Mouse (Mus musculus): ENCODE measurements around the gene Slc22a3. TPM values are rescaled to one million over a fixed set of nuclear protein-coding genes. Genes with fewer than 3 reads are reported as not detected.
A peak's percentile ranks its signal among the peaks of the same experiment; 100 is the strongest.

Gene Slc22a3
- polyA plus RNA-seq, 1 experiment from 2014 or later, result 0.65 TPM

DNA sequence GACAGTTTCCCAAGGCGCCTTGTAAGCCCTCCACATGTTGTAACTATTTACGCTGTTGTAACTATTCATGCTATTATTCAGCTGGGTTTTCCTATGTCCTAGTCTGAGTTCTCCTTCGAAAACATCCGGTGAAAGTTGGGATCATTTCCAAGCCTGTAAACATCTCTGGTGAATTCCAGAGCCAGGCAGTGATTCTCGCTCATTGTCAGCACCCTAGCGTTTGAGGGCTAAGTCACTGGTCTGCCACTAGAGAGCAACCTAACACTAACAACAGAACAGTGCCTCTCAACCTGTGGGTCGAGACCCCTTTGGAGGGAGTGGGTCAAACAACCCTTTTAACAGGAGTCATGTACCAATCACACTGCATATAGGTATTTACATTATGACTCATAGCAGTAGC, 104.1 kb downstream of the Slc22a3 start:
- H3K36me3 ChIP-seq (replicated peaks; ENCODE audit: insufficient read depth, low read length), result peaks cover 39% of the 10 kb centered on the region
- 61% methylated on average over 7 of the region's 7 CpGs for WGBS (ENCODE audit: insufficient replicate concordance)
- no peaks in the 10 kb centered on the region; the same call in 1 of the 2 replicates for H3K4me1 ChIP-seq (ENCODE audit: insufficient read depth)
- no peak overlapping the region for H3K4me2 ChIP-seq (ENCODE audit: low read depth, low read length)
- TF ChIP-seq CTCF (IDR thresholded peaks at IDR 0.05; ENCODE audit: low read depth) (peak; percentile 37; the same call in 1 of the 2 replicates), EP300 (IDR thresholded peaks at IDR 0.05; ENCODE audit: low read depth) (no peak)
- no peak overlapping the region for H3K9ac ChIP-seq (replicated peaks)
- H3K9me3 ChIP-seq (ENCODE audit: low read length), result no peaks in the 10 kb centered on the region
- no peak overlapping the region for H3K4me3 ChIP-seq (ENCODE audit: low read depth, low read length)
- H3K27me3 ChIP-seq (ENCODE audit: insufficient read depth, low read length), result no peaks in the 10 kb centered on the region
- peak overlapping the region; percentile 55; the same call in 1 of the 2 replicates for H3K27ac ChIP-seq (ENCODE audit: low read depth)
- no peak for DNase-seq
- peak; percentile 70 for ATAC-seq

GRCm38 (mm10) chr17:12396163-12396677, 111.3 kb downstream of the Slc22a3 start:
- Histone ChIP-seq H3K4me1 (ENCODE audit: insufficient read depth) (no peaks in the 10 kb centered on the region), H3K9ac (replicated peaks) (no peak overlapping the region), H3K4me2 (ENCODE audit: low read depth, low read length) (no peak overlapping the region), H3K36me3 (replicated peaks; ENCODE audit: insufficient read depth, low read length) (peaks cover 20% of the 10 kb centered on the region), H3K27me3 (ENCODE audit: insufficient read depth, low read length) (no peaks in the 10 kb centered on the region), H3K4me3 (ENCODE audit: low read depth, low read length) (no peak overlapping the region), H3K9me3 (ENCODE audit: low read length) (no peaks in the 10 kb centered on the region), H3K27ac (ENCODE audit: low read depth) (no peak overlapping the region)
- DNase-seq (no peak), ATAC-seq (no peak)
- TF ChIP-seq EP300 (IDR thresholded peaks at IDR 0.05; ENCODE audit: low read depth), result no peak
- TF ChIP-seq CTCF (IDR thresholded peaks at IDR 0.05; ENCODE audit: low read depth), result no peak
- 82% methylated on average over 9 of the region's 9 CpGs for WGBS (ENCODE audit: insufficient replicate concordance)

DNA sequence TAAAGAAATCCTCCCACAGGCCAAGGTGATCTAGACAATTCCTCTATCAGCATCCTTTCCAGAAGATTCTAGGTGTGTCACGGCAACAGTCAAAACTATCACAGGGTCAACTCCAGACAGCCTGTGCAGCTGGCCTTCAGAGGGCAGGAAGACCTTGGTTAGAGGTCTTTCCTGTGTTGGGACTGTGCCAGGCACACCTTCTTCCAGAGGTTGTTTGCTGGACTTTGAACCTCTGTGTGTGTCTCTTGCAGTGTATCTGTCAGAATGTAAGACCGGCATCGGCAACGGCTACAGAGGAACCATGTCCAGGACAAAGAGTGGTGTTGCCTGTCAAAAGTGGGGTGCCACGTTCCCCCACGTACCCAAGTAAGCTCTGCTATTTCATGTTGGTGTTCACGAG, 119.3 kb downstream of the Slc22a3 start:
- Histone ChIP-seq H3K9ac (replicated peaks) (no peak overlapping the region), H3K9me3 (ENCODE audit: low read length) (no peaks in the 10 kb centered on the region), H3K27ac (ENCODE audit: low read depth) (no peak overlapping the region), H3K4me2 (ENCODE audit: low read depth, low read length) (no peak overlapping the region), H3K36me3 (replicated peaks; ENCODE audit: insufficient read depth, low read length) (peaks cover 16% of the 10 kb centered on the region; the same call in 1 of the 2 replicates), H3K4me3 (ENCODE audit: low read depth, low read length) (no peak overlapping the region), H3K27me3 (ENCODE audit: insufficient read depth, low read length) (no peaks in the 10 kb centered on the region), H3K4me1 (ENCODE audit: insufficient read depth) (peaks cover 6% of the 10 kb centered on the region; the same call in 1 of the 2 replicates)
- no peak for ATAC-seq
- WGBS (ENCODE audit: insufficient replicate concordance), result 74% methylated on average over 7 of the region's 7 CpGs
- DNase-seq, result peak; percentile 33
- no peak for TF ChIP-seq EP300 (IDR thresholded peaks at IDR 0.05; ENCODE audit: low read depth)
- TF ChIP-seq CTCF (IDR thresholded peaks at IDR 0.05; ENCODE audit: low read depth), result no peak

DNA sequence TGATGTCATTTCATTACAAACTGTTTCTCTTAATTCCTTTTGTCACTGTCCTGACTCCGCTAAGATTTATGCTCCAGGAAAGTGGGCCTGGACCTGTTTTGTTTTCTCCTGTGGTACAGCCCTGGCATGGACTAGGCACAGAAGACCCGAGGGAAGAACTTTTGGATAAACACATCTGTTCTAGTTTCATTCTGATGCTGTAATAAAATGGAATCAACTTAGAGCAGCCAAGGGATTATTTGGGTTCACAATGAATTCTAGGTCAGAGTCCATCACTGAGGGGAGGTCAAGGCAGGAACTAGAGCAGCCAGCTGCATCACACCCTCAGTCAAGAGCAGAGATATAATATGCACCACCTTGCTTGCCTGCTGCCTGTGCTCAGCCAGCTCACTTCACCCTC, 119.7 kb downstream of the Slc22a3 start:
- H3K4me1 ChIP-seq (ENCODE audit: insufficient read depth), result peaks cover 9% of the 10 kb centered on the region; the same call in 1 of the 2 replicates
- H3K9me3 ChIP-seq (ENCODE audit: low read length), result no peaks in the 10 kb centered on the region
- no peak overlapping the region for H3K4me2 ChIP-seq (ENCODE audit: low read depth, low read length)
- no peak for TF ChIP-seq CTCF (IDR thresholded peaks at IDR 0.05; ENCODE audit: low read depth)
- no peak for TF ChIP-seq EP300 (IDR thresholded peaks at IDR 0.05; ENCODE audit: low read depth)
- no peaks in the 10 kb centered on the region for H3K27me3 ChIP-seq (ENCODE audit: insufficient read depth, low read length)
- DNase-seq, result no peak
- H3K4me3 ChIP-seq (ENCODE audit: low read depth, low read length), result no peak overlapping the region
- H3K9ac ChIP-seq (replicated peaks), result no peak overlapping the region
- no peak for ATAC-seq
- 0 out of 2 replicates have a peak overlapping the region, but pooled peaks have one; percentile 18 for H3K27ac ChIP-seq (ENCODE audit: low read depth)
- H3K36me3 ChIP-seq (replicated peaks; ENCODE audit: insufficient read depth, low read length), result peaks cover 16% of the 10 kb centered on the region; the same call in 1 of the 2 replicates
- WGBS (ENCODE audit: insufficient replicate concordance), result 75% methylated on average over 2 of the region's 2 CpGs

- Histone ChIP-seq H3K9ac (replicated peaks) (no peak overlapping the region), H3K27me3 (ENCODE audit: insufficient read depth, low read length) (no peaks in the 10 kb centered on the region), H3K36me3 (replicated peaks; ENCODE audit: insufficient read depth, low read length) (peaks cover 11% of the 10 kb centered on the region; the same call in 1 of the 2 replicates), H3K27ac (ENCODE audit: low read depth) (peak overlapping the region; percentile 86), H3K4me3 (ENCODE audit: low read depth, low read length) (no peak overlapping the region), H3K4me1 (ENCODE audit: insufficient read depth) (peaks cover 14% of the 10 kb centered on the region), H3K4me2 (ENCODE audit: low read depth, low read length) (peak overlapping the region; percentile 33; the same call in 1 of the 2 replicates), H3K9me3 (ENCODE audit: low read length) (no peaks in the 10 kb centered on the region)
- DNase-seq (peak; percentile 22), ATAC-seq (peak; percentile 85)
- TF ChIP-seq CTCF (IDR thresholded peaks at IDR 0.05; ENCODE audit: low read depth) (no peak), EP300 (IDR thresholded peaks at IDR 0.05; ENCODE audit: low read depth) (peak; percentile 55; the same call in 1 of the 2 replicates)
- 37% methylated on average over 8 of the region's 8 CpGs for whole genome bisulfite sequencing (ENCODE audit: insufficient replicate concordance)
Observed at GRCm38 (mm10) chr17:12385049-12385794, 122.3 kb downstream of the Slc22a3 start.

GRCm38 (mm10) chr17:12382531-12382930, 125.0 kb downstream of the Slc22a3 start:
- no peak for TF ChIP-seq CTCF (IDR thresholded peaks at IDR 0.05; ENCODE audit: low read depth)
- TF ChIP-seq EP300 (IDR thresholded peaks at IDR 0.05; ENCODE audit: low read depth), result no peak
- H3K27me3 ChIP-seq (ENCODE audit: insufficient read depth, low read length), result no peaks in the 10 kb centered on the region
- 0 out of 2 replicates have a peak, but pooled peaks cover 8% of the 10 kb centered on the region for H3K36me3 ChIP-seq (replicated peaks; ENCODE audit: insufficient read depth, low read length)
- H3K4me2 ChIP-seq (ENCODE audit: low read depth, low read length), result peak overlapping the region; percentile 34; the same call in 1 of the 2 replicates
- DNase-seq (peak; percentile 14), ATAC-seq (no peak)
- H3K9ac ChIP-seq (replicated peaks), result no peak overlapping the region
- H3K27ac ChIP-seq (ENCODE audit: low read depth), result peak overlapping the region; percentile 86
- no peak overlapping the region for H3K4me3 ChIP-seq (ENCODE audit: low read depth, low read length)
- H3K9me3 ChIP-seq (ENCODE audit: low read length), result no peaks in the 10 kb centered on the region
- 33% methylated on average over 2 of the region's 2 CpGs for WGBS (ENCODE audit: insufficient replicate concordance)
- H3K4me1 ChIP-seq (ENCODE audit: insufficient read depth), result peaks cover 14% of the 10 kb centered on the region
